Mouse (Mus musculus) ovary, postnatal 14 days (tissue): ENCODE results near the gene Garnl3.

Experiments used
- DNase-seq: peaks from one replicate; pipeline ENCODE4 v3.0.0; 2022; ENCODE audit warnings: low spot score

Gene Garnl3

DNA sequence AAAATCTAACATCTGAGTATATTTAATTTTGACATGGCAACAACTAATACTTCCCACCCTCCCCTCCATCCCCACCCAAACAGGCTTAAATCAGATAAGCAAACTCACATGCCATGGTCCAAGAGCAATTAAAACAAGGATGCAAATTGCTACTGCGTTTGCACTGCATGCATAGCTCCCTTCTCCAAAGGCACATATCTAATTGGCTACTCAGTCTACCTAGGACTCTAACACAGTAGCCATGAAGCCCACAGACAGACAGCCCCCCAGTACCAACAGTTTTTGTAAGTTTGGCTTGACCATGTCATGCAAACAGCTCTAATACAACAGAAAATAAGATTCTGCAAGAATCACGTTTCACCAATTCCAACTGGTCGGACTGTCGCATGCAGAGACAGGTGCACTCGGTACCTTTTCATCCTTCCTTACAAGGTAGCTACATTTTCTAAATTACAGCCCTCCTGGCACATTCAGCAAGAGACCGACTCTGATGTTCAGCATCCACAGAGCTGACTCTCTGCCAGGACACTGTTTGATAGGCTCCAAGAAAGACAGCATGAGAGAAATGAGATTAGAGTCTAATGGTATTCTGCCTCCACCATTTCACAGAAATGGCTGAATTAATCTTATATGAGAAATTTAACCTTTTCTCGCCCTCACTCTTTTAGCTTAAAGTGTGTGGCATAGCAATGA lies 44.6 kb downstream of the Garnl3 start:
- no peak for DNase-seq

GRCm38 (mm10) chr2:33086016-33086596 lies 45.3 kb downstream of the Garnl3 start:
- DNase-seq = no peak

DNA sequence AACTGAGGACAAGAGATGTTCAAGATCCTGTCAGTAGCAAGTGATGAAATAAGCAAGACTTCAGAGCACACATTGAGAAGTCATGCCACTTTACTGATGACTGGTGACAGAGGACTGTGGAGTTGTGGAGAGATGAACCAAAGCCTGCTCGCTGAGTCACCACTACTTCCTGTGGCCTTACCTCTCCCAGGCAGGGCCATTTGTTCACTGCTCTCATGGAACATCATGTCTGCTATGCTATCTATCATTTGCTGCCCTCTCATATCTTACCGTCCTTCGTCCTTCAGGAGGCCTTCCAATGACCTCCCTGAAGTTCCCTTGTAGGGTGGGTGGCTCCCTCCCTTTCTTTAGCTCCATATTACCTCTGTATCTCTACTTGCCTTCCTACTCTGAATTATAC lies 47.2 kb downstream of the Garnl3 start:
- no peak for DNase-seq

DNA sequence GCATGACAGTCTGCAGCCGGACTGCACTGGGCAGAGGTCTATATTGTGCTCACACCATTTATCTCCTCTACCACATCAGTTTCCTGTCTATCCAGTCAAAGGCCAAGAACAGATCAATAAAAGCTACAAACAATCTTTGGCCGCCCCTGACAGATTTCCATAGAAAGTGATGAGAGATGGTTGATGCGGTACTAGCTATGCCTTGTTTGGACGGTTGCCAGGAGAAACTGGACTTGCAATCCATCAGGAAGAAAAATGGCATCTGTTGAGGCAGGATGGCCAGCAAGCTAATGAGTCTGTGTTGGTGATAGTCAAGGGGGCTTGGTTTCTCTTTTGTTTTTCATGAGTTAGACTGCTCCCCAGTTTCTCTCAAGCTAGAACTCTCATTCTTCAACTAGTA lies 51.3 kb downstream of the Garnl3 start:
- no peak for DNase-seq

GRCm38 (mm10) chr2:33077252-33077651 lies 54.2 kb downstream of the Garnl3 start:
- DNase-seq = peak; percentile 17

- DNase-seq = no peak
Observed at GRCm38 (mm10) chr2:33074931-33075330, 56.5 kb downstream of the Garnl3 start.

- DNase-seq = no peak
Observed at GRCm38 (mm10) chr2:33074188-33074587, 57.3 kb downstream of the Garnl3 start.

GRCm38 (mm10) chr2:33072333-33072732 lies 59.1 kb downstream of the Garnl3 start:
- no peak for DNase-seq

GRCm38 (mm10) chr2:33065610-33066009 lies 65.8 kb downstream of the Garnl3 start:
- no peak for DNase-seq

- no peak for DNase-seq
Observed at GRCm38 (mm10) chr2:33062744-33063143, 68.7 kb downstream of the Garnl3 start.

GRCm38 (mm10) chr2:33058926-33059325 lies 72.5 kb downstream of the Garnl3 start:
- DNase-seq = no peak

DNA sequence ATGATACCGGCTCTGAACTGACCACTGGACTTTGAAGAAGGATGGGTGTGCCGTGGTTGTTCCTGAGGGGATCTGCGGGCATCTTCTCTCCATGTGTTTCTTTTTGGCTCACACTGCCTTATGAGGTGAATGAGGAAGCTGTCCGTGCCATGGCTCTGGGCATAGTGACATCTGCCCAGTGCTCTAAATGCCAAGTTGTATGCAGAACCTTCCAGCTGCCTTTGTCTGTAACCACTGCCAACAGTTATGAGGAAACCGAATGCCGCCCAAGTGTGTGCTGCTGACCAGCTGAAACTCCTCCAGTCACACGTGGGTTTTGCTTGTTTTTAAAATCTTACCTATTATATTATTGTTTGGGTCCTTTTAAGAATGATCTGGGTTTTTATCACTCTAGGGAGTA lies 73.9 kb downstream of the Garnl3 start:
- no peak for DNase-seq

GRCm38 (mm10) chr2:33053966-33054365 lies 77.5 kb downstream of the Garnl3 start:
- DNase-seq = no peak

DNA sequence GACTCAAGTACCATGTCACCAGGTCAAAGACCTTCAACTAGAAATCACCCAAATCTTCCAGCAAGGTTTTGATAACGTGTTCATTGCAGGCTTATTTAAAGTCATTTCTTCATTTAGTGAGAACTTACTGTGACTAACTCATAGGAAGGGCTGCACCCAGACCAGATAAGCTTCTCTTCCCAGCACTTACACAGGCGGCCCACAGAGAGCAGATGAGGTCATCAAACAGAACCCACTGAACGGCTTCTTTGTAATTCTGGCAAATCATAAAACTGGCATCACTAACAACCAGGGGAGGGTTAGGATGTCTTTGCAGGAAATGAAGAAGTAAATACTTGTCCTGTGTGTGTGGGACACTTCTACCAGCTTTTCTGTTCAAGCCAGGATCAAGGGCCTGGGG lies 84.1 kb downstream of the Garnl3 start:
- no peak for DNase-seq

GRCm38 (mm10) chr2:33046919-33047318 lies 84.5 kb downstream of the Garnl3 start:
- DNase-seq = no peak

DNA sequence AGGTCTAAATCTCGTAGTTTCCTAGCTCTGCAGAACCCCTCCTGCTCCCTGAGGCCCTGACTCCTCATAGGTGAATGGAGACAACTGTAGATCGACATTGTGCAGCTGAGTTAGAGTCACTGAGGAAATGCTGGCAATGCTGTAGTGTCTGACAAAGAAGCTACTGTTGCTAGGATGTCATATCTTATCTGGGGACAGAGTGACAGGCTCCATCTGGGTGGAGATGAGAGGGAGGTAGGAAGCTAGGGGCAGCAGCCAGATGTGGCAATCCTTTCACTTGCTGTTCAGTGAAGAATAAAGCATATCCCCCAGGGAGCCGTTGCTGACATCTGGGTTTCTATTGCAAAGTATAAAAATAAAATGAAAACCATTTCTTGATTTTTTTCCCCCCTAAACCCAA lies 85.6 kb downstream of the Garnl3 start:
- DNase-seq = no peak

DNA sequence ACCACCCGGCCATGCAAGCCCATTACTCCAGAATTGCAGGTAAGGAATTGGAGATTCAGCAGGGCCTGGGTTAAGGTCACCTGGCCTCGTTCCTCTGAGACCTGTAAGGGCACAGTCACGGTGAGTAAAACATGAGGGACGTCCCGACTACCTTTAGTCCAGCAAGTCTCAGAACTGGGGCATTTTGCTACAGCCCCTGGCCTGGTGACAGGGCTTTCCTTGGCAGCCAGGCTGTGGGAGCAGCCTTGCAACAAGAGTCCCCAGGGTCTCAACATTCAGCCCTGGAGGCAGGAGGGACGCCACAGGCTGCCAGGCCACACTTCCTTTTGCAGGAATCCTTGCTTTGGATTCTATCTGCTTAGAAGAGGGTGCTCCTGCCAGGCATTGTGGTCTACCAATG lies 88.7 kb downstream of the Garnl3 start:
- no peak for DNase-seq

- no peak for DNase-seq
Observed at GRCm38 (mm10) chr2:33041571-33041970, 89.9 kb downstream of the Garnl3 start.

GRCm38 (mm10) chr2:33037429-33037828 lies 94.0 kb downstream of the Garnl3 start:
- DNase-seq = no peak

GRCm38 (mm10) chr2:33035297-33035696 lies 96.2 kb downstream of the Garnl3 start:
- DNase-seq = no peak

GRCm38 (mm10) chr2:33033281-33033680 lies 98.2 kb downstream of the Garnl3 start:
- DNase-seq = no peak

DNA sequence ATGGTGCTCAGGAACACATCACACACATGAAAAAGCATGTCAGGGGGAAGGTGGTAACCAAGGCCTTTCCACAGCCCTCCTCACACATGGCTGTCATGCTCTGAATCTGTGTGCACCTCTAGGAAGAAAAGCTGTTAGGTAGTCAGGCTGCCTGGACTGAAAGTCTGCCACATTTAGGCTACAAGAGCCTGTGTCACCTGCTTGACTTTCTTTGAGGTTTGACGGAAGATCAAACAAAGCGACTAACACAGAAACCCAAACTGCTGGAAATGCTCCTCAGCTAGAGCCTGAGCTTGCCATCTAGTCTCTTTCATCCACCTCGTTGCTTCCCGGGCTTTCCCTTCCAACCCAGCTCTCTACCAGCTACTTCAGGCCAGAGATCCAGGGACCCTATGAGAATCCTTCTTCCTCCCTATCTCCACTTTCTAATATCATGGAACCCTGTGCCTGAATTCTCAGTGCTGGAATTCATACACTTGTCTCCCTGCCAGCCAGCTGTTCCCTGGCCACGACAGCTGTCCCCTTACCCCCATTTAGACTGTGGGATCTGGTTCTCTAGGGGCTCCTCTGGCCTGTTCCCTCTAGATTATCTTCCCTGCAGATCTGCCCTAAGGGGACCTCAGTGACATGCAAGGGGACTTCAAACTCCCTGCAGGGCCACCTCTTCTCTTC lies 98.9 kb downstream of the Garnl3 start:
- no peak for DNase-seq

- no peak for DNase-seq
Observed at GRCm38 (mm10) chr2:33025040-33025439, 106.4 kb downstream of the Garnl3 start.

- no peak for DNase-seq
Observed at GRCm38 (mm10) chr2:33024564-33024963, 106.9 kb downstream of the Garnl3 start.
